Mouse (Mus musculus) common myeloid progenitor, adult 5-6 weeks (primary cell): Measurements from ENCODE around the gene Nkd2. TPM values are rescaled to one million over a fixed set of nuclear protein-coding genes. Genes with fewer than 3 reads are reported as not detected.

Experiments
- ATAC-seq: replicated peaks from 2 replicates; pipeline ENCODE4 v1.8.0; 2016; ENCODE audit warnings: low read depth, mild to moderate bottlenecking, moderate TSS enrichment, inconsistent platforms; ENCODE audit not compliant: poor library complexity, severe bottlenecking
- total RNA-seq: library from RNA; stranded (forward); fragments of 200-1000, 187-1606 nt; gene quantifications from 2 replicates; pipeline ENCODE4 v1.2.3, GENCODE M21; 2017

Nkd2 gene
- not detected in 2 replicates for total RNA-seq

DNA sequence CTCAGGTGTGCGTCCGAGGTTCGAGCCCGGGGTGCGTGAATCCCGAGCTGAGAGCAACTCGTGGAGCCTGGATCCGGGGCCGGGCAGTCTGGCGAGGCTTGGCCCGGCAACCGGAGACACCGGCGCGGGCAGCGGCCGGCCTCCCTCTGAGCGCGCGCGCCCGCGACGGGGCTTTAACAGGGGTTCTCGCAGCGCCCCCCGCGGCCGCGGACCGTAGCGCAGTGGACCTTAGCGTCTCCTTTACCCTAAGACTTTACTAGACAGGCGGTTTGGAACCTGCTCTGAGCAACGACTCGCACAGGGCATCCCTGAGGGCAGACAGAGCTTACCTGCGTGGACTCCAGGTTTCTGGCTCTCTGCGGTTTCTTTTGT, at the start of gene Nkd2:
Nkd2 (minus strand) TSS at position 167 of the 372 bp plus-strand sequence.
- peak; percentile 88 for ATAC-seq

DNA sequence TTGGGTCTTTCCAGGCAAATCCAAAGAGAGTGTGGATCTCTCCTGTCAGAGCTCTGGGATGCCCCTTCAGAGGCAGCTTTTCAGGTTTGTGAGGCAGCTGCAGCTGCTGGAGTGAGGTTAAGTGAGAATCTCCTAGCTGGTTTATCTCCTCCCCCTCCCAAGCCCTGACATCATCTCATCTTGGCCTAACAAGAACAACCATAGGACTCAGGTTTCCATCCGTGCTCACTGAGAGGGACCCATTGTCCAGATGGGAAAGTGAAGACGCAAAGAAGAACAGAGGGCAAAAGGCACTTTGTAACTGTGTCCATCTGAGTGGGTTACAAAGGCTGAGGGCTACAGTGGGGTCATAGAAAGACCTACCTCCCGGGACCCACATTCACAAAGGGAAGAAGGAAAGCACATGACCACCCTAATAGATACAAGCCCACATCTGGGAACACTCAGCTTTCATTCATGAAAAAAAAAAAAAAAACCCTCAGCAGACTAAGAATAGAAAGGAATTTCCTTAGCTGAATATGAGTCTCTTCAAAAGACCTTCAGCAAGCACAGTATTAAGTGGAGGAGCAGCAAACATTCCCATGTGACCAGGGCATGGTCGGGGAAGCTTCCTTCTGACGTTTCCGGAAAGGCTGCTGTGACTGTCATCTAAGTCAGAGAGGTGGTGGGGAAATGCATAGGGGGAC, 45.2 kb upstream of the Nkd2 start:
- ATAC-seq: no peak

DNA sequence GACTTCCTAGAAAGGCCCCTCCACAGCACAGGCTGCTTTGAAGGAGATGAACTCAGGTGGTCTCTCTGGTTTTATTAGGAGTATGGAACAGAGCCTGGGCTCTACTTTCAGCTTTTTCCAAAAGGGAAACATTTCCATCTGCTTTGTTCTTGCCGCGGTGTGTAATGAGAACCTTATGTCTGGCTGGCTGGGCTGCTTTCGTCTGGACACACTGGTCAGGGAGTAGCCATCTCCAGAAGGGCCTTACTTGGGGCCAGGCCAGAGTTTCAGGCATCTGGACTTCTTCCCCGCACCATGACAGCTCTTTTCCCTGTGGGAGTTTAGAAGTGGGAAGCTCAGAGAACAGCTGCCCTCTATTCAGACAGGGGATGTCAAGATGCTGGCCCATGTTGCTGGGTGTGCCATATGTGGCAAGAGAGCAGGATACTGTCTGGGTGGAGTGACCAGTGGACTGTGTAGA, 40.0 kb upstream of the Nkd2 start:
- ATAC-seq: no peak

DNA sequence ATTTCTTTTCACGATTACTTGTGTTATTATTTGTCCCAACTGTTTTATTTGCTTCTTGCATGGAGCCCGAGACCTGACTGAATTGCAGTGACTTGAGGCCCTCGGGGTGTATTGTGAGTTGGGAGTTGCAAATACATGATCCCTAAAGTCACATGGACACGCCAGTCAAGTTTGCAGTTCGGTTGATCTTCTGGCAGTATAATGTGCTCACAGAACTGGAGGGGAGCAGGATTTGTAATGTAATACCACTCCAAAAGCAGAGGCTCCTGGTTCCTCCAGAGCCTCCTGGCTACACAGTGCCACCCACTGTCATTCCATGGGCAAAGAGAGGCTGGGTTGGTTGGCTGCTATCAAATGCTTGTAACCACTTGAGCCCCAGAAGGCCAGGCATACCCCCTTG, 39.2 kb upstream of the Nkd2 start:
- no peak for ATAC-seq

DNA sequence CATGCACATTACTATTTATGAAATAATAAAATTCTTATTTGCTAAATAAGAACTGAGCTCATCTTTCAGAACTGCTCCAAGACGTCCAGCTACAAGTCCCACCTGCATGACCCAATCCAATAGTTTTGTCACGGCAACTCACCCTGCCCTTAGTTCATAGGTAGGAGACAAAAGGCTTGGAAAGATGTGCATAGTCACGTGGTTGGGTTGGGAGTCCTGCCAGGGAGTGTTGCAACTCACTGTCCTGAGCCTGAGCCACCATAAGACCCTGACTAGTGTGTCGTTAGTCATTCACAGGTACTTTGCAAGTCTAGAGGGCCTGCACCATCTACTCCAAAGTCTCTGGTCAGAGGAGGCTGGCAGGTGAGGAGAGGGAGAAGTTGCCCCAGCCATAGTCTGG, 38.6 kb upstream of the Nkd2 start:
- ATAC-seq: no peak

DNA sequence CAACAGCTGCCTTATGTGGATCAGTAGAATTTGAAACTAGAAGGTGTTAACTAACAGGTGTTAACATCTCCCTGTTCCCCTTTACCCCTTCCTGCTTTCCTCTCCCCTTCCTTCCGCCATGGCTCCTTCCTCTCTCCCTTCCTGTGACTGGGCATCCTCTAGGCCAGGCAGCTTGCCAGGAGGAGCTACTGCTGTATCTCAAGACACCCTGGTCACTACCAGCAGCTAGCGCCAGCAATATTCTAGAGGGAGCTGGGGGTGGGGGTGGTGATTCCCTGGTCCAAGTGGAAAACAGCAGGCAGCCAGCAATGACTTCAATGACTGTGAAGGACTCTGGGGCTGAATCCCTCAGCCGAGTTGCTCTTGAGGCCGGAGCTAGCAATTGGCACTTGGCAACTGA, 38.2 kb upstream of the Nkd2 start:
- no peak for ATAC-seq

DNA sequence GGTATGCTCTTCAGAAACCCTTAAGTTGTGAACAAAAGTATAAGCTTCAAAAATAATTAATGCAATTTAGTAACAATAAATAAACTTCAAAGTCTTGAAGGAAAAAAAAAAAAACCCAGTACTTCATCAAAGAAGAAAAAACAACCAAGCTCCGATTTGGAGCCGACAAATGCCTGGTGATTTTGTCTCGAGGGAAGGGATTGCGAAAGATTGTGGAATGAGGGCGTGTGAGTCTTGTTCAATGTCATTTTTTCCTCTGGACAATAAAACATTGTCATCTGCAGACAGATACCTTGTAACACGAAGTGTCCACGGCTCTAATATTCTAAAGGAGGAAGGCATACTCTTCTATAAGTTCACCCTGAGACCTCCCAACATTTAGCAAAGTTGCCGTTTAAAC, 33.9 kb upstream of the Nkd2 start:
- ATAC-seq: no peak

DNA sequence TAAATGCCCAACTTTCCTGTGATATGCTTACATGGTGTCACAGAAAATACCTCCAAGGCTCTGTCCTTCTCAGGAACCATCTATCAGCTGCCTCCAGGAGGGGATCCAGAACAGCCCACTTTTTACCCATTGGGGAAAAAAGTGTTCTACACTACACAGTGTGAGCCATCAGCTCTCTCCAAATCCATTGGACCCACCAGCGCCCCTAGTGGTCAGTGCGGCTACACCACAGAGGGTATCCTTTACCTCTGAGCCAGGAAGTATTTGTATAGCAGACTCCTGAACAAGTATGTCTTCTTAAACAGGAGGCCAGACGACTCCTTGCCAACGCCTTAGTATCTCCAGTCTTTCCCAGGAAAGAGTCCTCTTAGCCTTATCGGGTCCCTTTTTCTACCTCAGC, 32.4 kb upstream of the Nkd2 start:
- ATAC-seq: no peak

DNA sequence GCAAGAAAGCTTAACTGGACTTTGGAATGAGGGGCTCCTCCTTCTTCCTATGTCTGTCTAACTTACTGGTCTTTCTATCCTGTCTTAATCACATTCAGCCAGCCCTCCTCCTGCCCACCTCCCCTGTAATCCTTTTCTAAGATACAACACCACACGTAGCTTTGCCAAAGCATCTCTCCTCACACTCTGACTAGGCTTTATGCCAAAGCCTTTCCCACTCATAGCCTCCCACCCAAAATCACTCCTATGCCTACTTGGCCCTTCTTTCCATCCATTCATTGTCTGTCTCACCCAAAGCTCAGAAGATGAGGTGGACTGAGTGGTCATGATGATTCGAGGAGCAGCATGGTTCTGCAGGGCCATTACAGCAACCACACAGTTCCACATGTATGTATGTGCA, 24.7 kb upstream of the Nkd2 start:
- no peak for ATAC-seq

DNA sequence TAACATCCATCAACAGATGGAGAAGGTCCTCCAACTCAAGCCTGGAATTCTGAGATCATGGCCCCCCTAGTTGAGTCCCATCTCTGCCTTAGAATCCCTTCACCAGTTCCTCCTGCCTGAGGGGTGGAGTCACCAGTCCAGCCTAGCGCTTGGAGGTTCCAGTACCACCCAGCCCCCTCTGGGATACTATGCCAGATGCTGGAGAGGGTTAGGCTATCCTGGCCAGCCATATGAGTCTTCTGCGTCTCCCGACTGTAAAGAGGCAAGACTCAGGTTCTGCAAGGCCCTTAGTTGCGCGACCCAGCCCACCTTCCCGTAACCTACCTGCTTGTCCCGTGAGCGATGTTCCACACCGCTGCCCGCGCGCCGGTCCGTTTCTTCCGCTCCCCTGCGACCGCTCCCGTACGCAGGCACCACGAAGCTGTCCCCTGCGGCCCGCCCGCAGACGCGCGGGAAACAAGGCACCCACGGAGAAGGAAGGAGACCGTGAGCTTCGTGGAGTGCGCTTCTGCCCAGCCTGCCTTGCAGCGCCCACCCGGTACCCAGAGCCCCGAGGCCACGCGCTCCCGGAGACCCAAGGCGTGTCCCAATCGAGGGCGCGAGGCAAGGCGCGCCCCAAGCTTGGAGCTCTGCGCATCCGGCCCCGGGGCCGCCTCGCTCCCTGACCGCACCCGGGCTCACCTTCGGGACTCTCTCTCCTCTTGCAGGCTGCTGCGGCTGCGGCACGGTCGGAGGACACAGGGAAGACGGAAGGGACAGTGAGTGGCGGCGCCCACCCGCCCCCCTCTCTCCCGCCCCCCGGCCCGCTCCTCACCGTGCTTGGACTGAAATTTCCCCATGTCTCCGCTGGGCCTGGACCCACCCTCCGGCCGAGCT, 604 bp downstream of the Nkd2 start:
- peak; percentile 26; the same call in 1 of the 2 replicates for ATAC-seq

DNA sequence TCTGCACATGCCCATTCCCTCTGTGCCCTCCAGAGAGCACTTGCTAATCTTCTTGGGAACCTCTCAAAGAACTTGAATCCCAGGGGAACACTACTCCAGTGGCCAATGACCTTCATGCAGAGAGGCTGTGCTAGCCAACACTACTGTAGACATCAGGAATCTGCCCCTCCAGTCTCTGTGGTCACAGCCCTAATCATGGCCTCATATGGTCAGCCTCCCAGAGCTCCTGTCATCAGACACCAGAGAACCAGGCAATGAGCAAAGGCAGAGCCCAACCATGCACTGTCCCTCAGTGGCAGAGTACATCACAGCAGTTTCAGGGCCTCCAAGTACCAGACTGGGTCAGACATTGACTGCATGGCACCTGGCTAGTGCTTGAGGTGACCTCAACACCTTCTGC, 4.7 kb downstream of the Nkd2 start:
- no peak for ATAC-seq

DNA sequence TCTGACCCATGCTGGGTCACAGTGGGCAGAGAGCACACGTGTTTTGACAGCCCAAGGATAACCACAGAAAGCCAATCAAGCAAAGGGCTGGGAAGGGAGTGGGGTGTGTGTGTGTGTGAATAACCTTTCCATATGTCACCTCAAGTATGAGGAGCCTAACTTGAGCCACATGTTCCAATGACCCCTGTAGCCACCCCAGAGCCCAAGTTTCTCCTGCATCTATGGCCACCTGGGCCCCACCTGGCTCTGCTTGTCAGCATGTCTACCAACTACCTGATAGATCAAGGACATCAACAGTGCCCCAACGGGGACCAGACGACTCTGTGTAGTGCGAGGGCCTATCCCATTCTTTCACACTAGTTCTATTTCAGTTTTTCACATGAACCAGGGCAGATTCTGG, 7.7 kb downstream of the Nkd2 start:
- no peak for ATAC-seq

DNA sequence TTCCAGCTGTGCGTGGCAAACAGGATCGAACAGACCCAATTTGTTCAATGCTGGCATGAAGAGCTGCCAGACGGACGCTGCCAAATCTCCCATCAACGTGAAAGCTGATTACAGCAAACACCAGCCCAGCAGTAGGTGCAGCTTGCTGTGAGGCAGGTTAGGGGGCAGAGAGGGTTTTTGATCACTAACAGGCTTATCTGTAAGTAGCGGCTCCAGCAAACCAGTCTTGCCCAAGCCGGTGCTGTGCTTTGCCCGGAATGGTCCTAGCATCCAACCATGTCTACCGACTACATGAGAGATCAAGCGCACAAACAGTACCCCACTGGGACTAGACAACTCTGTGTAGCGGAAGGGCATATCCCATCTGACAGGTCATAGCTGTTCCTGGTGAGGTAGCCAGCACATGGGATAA, 8.3 kb downstream of the Nkd2 start:
- ATAC-seq: no peak

DNA sequence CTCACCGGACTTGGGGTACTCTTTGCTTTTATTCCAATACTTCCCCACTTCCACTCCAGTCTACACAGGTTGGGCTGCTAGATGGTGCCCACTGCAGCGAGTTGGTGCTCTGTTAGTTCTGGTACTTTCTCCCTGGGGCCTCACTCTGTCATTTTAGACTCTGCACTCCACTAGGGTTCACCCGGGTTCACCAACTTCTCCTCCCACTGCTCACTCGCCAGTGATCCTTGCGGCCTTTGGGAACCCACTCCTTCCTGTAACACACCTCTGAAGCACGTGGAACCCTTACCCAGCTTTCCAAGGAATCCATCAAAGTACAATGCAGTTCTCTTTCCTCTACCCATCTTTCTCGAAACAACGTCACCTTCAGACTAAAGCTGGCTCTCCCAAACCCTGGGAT, 9.7 kb downstream of the Nkd2 start:
- no peak for ATAC-seq

DNA sequence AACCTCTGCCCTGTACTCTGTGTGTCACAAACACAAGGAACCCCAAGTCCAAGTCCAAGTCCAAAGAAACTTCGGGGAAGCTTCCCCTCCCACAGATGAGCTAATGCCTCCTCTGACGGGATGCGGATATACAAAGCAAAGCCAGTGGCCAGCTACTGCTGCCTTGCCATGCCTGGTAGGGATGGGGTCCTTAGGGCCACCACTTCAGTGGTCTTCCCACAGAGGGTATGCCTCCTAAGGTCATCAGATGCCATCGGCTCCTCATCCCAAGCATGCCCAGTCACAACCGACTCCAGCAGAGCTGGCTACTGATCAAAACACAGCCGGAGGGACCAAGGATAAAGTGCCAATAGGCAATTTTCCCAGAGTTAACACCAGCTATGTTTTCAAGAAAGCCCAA, 10.9 kb downstream of the Nkd2 start:
- ATAC-seq: no peak

DNA sequence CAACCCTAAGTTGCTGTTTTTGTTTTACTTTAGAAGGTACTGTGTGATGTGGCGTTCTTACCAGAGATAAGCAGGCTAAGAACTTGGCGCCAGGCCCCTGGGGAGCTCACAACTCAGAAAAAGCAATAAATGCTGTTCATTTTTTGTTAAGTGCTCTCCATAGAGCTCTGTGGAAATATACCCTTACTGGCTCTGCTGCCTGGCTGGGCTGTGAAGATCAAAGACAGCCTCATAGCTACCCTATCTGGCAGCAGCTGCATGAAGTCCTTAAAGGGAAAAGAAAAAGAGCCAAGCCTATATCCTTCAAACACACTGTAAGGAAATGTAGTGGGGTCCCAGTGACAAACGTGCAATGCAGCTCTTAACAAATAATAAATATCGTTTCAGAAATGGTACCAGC, 11.6 kb downstream of the Nkd2 start:
- ATAC-seq: no peak

DNA sequence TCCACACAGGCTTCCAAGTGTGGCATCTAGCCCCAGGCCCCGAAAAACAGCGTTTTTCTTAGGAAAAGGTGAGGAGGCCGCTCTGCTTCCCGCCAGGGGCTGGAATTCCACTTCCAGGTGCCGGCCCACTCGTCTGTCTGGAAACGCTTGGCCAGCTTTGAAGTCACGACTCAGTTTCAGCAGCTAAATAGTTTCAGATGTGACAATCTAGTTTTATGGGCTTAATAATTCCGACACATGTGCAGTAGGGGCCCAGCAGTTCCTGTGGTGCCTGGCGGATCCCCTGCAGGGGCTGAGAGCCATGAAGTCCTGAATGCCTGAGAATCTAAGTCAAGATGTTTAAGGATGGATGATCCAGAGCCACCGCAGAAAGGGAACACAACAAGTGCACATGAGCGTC, 13.6 kb downstream of the Nkd2 start:
- ATAC-seq: no peak

DNA sequence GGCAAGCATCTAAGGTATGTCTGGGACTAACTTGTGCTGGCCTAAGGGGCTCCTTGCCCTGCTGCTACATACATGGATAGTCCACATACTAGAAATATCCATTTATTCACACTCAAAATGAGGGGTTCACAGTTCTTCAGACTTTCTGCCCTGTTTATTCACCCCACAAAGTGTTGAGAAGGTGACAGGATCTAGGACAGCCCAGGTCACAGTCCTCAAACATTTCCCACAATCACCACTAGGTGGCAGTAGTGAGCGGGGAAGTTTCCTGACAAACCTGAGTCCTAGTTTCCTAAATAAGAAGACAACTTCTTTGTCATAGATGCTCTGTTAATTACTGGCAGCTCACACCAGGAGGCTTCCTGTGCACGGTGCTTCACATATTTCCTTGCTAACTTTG, 15.9 kb downstream of the Nkd2 start:
- ATAC-seq: peak; percentile 66

DNA sequence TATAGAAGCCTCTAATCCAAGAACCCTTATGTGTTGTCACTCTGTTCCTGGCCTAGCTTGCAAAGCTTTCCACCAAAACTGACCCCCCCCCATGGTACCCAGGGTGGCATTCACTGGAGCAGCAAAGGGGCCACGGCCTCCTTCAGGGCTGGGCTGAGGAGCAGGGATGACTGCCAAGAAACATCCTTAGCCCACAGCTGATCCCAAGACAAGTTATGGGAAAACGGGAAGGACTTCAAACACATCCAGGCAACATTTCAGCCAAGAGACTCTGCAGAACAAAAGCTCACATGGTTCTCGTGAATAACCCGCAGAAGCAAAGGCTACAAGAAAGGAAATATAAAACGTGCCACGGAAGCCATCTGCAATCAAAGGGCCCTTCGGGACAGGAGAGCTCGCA, 20.2 kb downstream of the Nkd2 start:
- ATAC-seq: no peak

DNA sequence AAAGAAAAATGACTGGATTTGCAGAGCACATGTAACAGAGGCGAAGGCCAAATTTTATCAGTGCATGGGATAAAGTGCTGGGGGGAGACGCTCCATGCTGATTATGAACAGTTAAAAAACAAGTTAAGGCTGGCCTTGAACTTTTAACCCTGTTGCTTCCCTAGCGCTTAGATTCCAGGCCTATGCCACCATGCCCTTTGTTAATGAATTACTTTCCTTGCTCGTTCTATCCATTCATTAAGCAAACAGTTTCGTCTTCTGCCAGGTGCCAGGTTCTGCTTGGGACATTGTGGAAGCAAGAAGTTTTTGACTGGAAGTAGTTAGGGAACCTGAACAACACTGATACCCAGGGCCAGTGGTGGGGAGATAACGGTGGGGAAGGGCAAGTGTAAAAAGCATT, 23.7 kb downstream of the Nkd2 start:
- no peak for ATAC-seq

DNA sequence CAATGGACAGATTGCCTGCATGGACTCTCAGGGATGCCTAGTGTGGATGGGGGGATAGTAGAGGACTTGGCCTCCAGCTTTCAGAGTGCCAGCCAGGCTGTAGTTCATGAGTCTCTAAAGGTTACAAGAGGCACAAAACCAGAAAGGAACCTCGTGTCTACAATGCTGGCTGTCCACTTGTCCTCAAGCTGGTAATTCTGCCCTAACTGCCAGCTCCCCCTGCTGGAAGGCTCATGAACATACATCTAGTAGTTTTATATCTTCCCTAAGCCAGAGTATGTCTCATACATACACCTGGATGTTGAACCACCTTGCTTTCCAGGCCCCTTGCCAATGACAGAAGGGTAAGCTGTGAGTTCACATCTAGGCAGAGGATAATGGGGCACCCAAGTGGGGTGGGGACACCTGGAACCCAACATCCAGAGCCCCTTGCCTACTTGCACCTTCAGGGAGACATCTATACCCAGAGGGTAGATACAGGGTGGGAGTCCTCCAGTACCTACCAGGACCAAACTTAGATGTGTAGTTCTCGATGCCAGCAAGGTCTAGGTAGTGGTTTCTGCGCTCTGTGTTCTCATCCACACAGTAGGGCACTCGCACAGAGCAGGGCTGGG, 25.1 kb downstream of the Nkd2 start:
- ATAC-seq: peak; percentile 91
